Mouse (Mus musculus): ENCODE data around the gene Gm47189. TPM values are rescaled to one million over a fixed set of nuclear protein-coding genes. Genes with fewer than 3 reads are reported as not detected.
"Not testable (repeated sequence)": the region's sequence is repeated elsewhere in the genome, so short reads cannot be mapped to it uniquely, and the experiment has no call there.

Gm47189 gene
- not detected in 2 replicates for polyA plus RNA-seq (2014; fragmentation: Nextera tagmentation; extraction: Ambion mirVana)

- not testable (repeated sequence) for H3K4me1 ChIP-seq (ENCODE audit: control insufficient read depth, insufficient read depth, low read length); H3K9ac ChIP-seq (ENCODE audit: low read depth, low read length); H3K27me3 ChIP-seq (ENCODE audit: control insufficient read depth, insufficient read depth, low read length); ATAC-seq (ENCODE audit: low FRiP score, low TSS enrichment); H3K4me2 ChIP-seq (replicated peaks; ENCODE audit: low read depth, low read length); H3K4me3 ChIP-seq (ENCODE audit: low read length); H3K27ac ChIP-seq (ENCODE audit: low read depth, low read length); H3K36me3 ChIP-seq (ENCODE audit: control insufficient read depth, insufficient read depth, low read length); H3K9me3 ChIP-seq (ENCODE audit: control insufficient read depth, low read length)
These were observed at the start of gene Gm47189 for GRCm38 (mm10) chr14:41772341-41772740. Gm47189 (minus strand) TSS chr14:41772441.

- H3K9ac ChIP-seq (ENCODE audit: low read depth, low read length); H3K4me3 ChIP-seq (ENCODE audit: low read length); H3K27ac ChIP-seq (ENCODE audit: low read depth, low read length); H3K4me1 ChIP-seq (ENCODE audit: control insufficient read depth, insufficient read depth, low read length); H3K36me3 ChIP-seq (ENCODE audit: control insufficient read depth, insufficient read depth, low read length); H3K9me3 ChIP-seq (ENCODE audit: control insufficient read depth, low read length); ATAC-seq (ENCODE audit: low FRiP score, low TSS enrichment); H3K27me3 ChIP-seq (ENCODE audit: control insufficient read depth, insufficient read depth, low read length); H3K4me2 ChIP-seq (replicated peaks; ENCODE audit: low read depth, low read length): not testable (repeated sequence)
- 84% methylated on average over 2 of the region's 3 CpGs for WGBS
These were observed 16.3 kb downstream of the Gm47189 start for GRCm38 (mm10) chr14:41755931-41756330.

GRCm38 (mm10) chr14:41750514-41750913, 21.7 kb downstream of the Gm47189 start, which contains the start of gene Gm7929:
Gm7929 (minus strand) TSS chr14:41750614.
- not testable (repeated sequence) for H3K4me3 ChIP-seq (ENCODE audit: low read length); H3K4me2 ChIP-seq (replicated peaks; ENCODE audit: low read depth, low read length); H3K9ac ChIP-seq (ENCODE audit: low read depth, low read length); H3K27me3 ChIP-seq (ENCODE audit: control insufficient read depth, insufficient read depth, low read length); ATAC-seq (ENCODE audit: low FRiP score, low TSS enrichment); H3K27ac ChIP-seq (ENCODE audit: low read depth, low read length); H3K36me3 ChIP-seq (ENCODE audit: control insufficient read depth, insufficient read depth, low read length); H3K9me3 ChIP-seq (ENCODE audit: control insufficient read depth, low read length); H3K4me1 ChIP-seq (ENCODE audit: control insufficient read depth, insufficient read depth, low read length)
- WGBS = no CpG with 5 or more reads among the region's 1 CpGs

- not testable (repeated sequence) for H3K27me3 ChIP-seq (ENCODE audit: control insufficient read depth, insufficient read depth, low read length); H3K4me1 ChIP-seq (ENCODE audit: control insufficient read depth, insufficient read depth, low read length); H3K4me2 ChIP-seq (replicated peaks; ENCODE audit: low read depth, low read length); H3K9ac ChIP-seq (ENCODE audit: low read depth, low read length); H3K36me3 ChIP-seq (ENCODE audit: control insufficient read depth, insufficient read depth, low read length); ATAC-seq (ENCODE audit: low FRiP score, low TSS enrichment); H3K9me3 ChIP-seq (ENCODE audit: control insufficient read depth, low read length); H3K27ac ChIP-seq (ENCODE audit: low read depth, low read length); H3K4me3 ChIP-seq (ENCODE audit: low read length)
- 75% methylated on average over 16 of the region's 17 CpGs for WGBS
These were observed 48.8 kb downstream of the Gm47189 start for GRCm38 (mm10) chr14:41723437-41723836.

- not testable (repeated sequence) for H3K4me1 ChIP-seq (ENCODE audit: control insufficient read depth, insufficient read depth, low read length); H3K36me3 ChIP-seq (ENCODE audit: control insufficient read depth, insufficient read depth, low read length); ATAC-seq (ENCODE audit: low FRiP score, low TSS enrichment); H3K27me3 ChIP-seq (ENCODE audit: control insufficient read depth, insufficient read depth, low read length); H3K9me3 ChIP-seq (ENCODE audit: control insufficient read depth, low read length); H3K4me2 ChIP-seq (replicated peaks; ENCODE audit: low read depth, low read length); H3K4me3 ChIP-seq (ENCODE audit: low read length); H3K9ac ChIP-seq (ENCODE audit: low read depth, low read length); H3K27ac ChIP-seq (ENCODE audit: low read depth, low read length)
- 75% methylated on average over 1 of the region's 1 CpGs for WGBS
These were observed 55.1 kb downstream of the Gm47189 start for GRCm38 (mm10) chr14:41717180-41717579.

Other genes starting within 250 kb of the Gm47189 start
- gene Gm7970, start 216.9 kb downstream of the Gm47189 start, polyA plus RNA-seq (2014; fragmentation: Nextera tagmentation; extraction: Ambion mirVana) = not detected in 2 replicates
- not detected in 2 replicates for gene 1700049E17Rik2, start 199.2 kb downstream of the Gm47189 start, polyA plus RNA-seq (2014; fragmentation: Nextera tagmentation; extraction: Ambion mirVana)
- not detected in 2 replicates for gene Gm3072, start 147.8 kb downstream of the Gm47189 start, polyA plus RNA-seq (2014; fragmentation: Nextera tagmentation; extraction: Ambion mirVana)
- gene Gm3676, start 126.0 kb downstream of the Gm47189 start, polyA plus RNA-seq (2014; fragmentation: Nextera tagmentation; extraction: Ambion mirVana) = not detected in 2 replicates
- not detected in 2 replicates for gene Gm8068, start 70.6 kb downstream of the Gm47189 start, polyA plus RNA-seq (2014; fragmentation: Nextera tagmentation; extraction: Ambion mirVana)
- gene Gm7929, start 21.8 kb downstream of the Gm47189 start, polyA plus RNA-seq (2014; fragmentation: Nextera tagmentation; extraction: Ambion mirVana) = not detected in 2 replicates
- gene Gm7980, start 134.8 kb upstream of the Gm47189 start, polyA plus RNA-seq (2014; fragmentation: Nextera tagmentation; extraction: Ambion mirVana) = not detected in 2 replicates
- not detected in 2 replicates for gene 1700049E17Rik1, start 152.5 kb upstream of the Gm47189 start, polyA plus RNA-seq (2014; fragmentation: Nextera tagmentation; extraction: Ambion mirVana)
- not detected in 2 replicates for gene 1700024B05Rik, start 171.6 kb upstream of the Gm47189 start, polyA plus RNA-seq (2014; fragmentation: Nextera tagmentation; extraction: Ambion mirVana)
- gene Gm6401, start 195.5 kb upstream of the Gm47189 start, polyA plus RNA-seq (2014; fragmentation: Nextera tagmentation; extraction: Ambion mirVana) = not detected in 2 replicates
- not detected in 2 replicates for gene Gm3543, start 210.9 kb upstream of the Gm47189 start, polyA plus RNA-seq (2014; fragmentation: Nextera tagmentation; extraction: Ambion mirVana)

Data from kidney, embryonic 14.5 days (tissue).